Mouse (Mus musculus): ENCODE measurements around the gene Sema5a. TPM values are rescaled to one million over a fixed set of nuclear protein-coding genes. Genes with fewer than 3 reads are reported as not detected.

The Sema5a gene
- polyA plus RNA-seq, 1 experiment, result 14.0 TPM

GRCm38 (mm10) chr15:32281374-32281773 lies 36.8 kb downstream of the Sema5a start:
- TF ChIP-seq POLR2A (IDR thresholded peaks at IDR 0.05; ENCODE audit: borderline replicate concordance, extremely low read depth, insufficient read depth, insufficient read length, poor library complexity, severe bottlenecking), result no peak
- no peak for TF ChIP-seq CTCF (IDR thresholded peaks at IDR 0.05; ENCODE audit: borderline replicate concordance, extremely low read depth, insufficient read depth, insufficient read length)
- peak; percentile 52 for DNase-seq (ENCODE audit: low read depth)

GRCm38 (mm10) chr15:32284688-32285087 lies 40.1 kb downstream of the Sema5a start:
- TF ChIP-seq CTCF (IDR thresholded peaks at IDR 0.05; ENCODE audit: borderline replicate concordance, extremely low read depth, insufficient read depth, insufficient read length) (no peak), POLR2A (IDR thresholded peaks at IDR 0.05; ENCODE audit: borderline replicate concordance, extremely low read depth, insufficient read depth, insufficient read length, poor library complexity, severe bottlenecking) (no peak)

GRCm38 (mm10) chr15:32286296-32286695 lies 41.7 kb downstream of the Sema5a start:
- TF ChIP-seq CTCF (IDR thresholded peaks at IDR 0.05; ENCODE audit: borderline replicate concordance, extremely low read depth, insufficient read depth, insufficient read length), result no peak
- no peak for TF ChIP-seq POLR2A (IDR thresholded peaks at IDR 0.05; ENCODE audit: borderline replicate concordance, extremely low read depth, insufficient read depth, insufficient read length, poor library complexity, severe bottlenecking)
- DNase-seq (ENCODE audit: low read depth), result no peak

More at GRCm38 (mm10) chr15:32284688-32285087, 40.1 kb downstream of the Sema5a start:
- no peak for DNase-seq (ENCODE audit: low read depth)

- no peak for TF ChIP-seq POLR2A (IDR thresholded peaks at IDR 0.05; ENCODE audit: borderline replicate concordance, extremely low read depth, insufficient read depth, insufficient read length, poor library complexity, severe bottlenecking)
- TF ChIP-seq CTCF (IDR thresholded peaks at IDR 0.05; ENCODE audit: borderline replicate concordance, extremely low read depth, insufficient read depth, insufficient read length), result no peak
- DNase-seq (ENCODE audit: low read depth), result peak; percentile 20
Observed at GRCm38 (mm10) chr15:32288480-32288879, 43.9 kb downstream of the Sema5a start.

- DNase-seq (ENCODE audit: low read depth), result no peak
- TF ChIP-seq CTCF (IDR thresholded peaks at IDR 0.05; ENCODE audit: borderline replicate concordance, extremely low read depth, insufficient read depth, insufficient read length) (no peak), POLR2A (IDR thresholded peaks at IDR 0.05; ENCODE audit: borderline replicate concordance, extremely low read depth, insufficient read depth, insufficient read length, poor library complexity, severe bottlenecking) (no peak)
Observed at GRCm38 (mm10) chr15:32291000-32291399, 46.4 kb downstream of the Sema5a start.

- no peak for TF ChIP-seq POLR2A (IDR thresholded peaks at IDR 0.05; ENCODE audit: borderline replicate concordance, extremely low read depth, insufficient read depth, insufficient read length, poor library complexity, severe bottlenecking)
- TF ChIP-seq CTCF (IDR thresholded peaks at IDR 0.05; ENCODE audit: borderline replicate concordance, extremely low read depth, insufficient read depth, insufficient read length), result no peak
- DNase-seq (ENCODE audit: low read depth), result peak; percentile 23
Observed at GRCm38 (mm10) chr15:32296523-32296922, 51.9 kb downstream of the Sema5a start.

GRCm38 (mm10) chr15:32297266-32297665 lies 52.7 kb downstream of the Sema5a start:
- DNase-seq (ENCODE audit: low read depth), result no peak
- no peak for TF ChIP-seq POLR2A (IDR thresholded peaks at IDR 0.05; ENCODE audit: borderline replicate concordance, extremely low read depth, insufficient read depth, insufficient read length, poor library complexity, severe bottlenecking)
- no peak for TF ChIP-seq CTCF (IDR thresholded peaks at IDR 0.05; ENCODE audit: borderline replicate concordance, extremely low read depth, insufficient read depth, insufficient read length)

- DNase-seq (ENCODE audit: low read depth), result peak; percentile 51
Observed at GRCm38 (mm10) chr15:32298525-32298924, 53.9 kb downstream of the Sema5a start.

GRCm38 (mm10) chr15:32300991-32301390 lies 56.4 kb downstream of the Sema5a start:
- no peak for DNase-seq (ENCODE audit: low read depth)
- no peak for TF ChIP-seq POLR2A (IDR thresholded peaks at IDR 0.05; ENCODE audit: borderline replicate concordance, extremely low read depth, insufficient read depth, insufficient read length, poor library complexity, severe bottlenecking)
- no peak for TF ChIP-seq CTCF (IDR thresholded peaks at IDR 0.05; ENCODE audit: borderline replicate concordance, extremely low read depth, insufficient read depth, insufficient read length)

More at GRCm38 (mm10) chr15:32298525-32298924, 53.9 kb downstream of the Sema5a start:
- no peak for TF ChIP-seq CTCF (IDR thresholded peaks at IDR 0.05; ENCODE audit: borderline replicate concordance, extremely low read depth, insufficient read depth, insufficient read length)
- no peak for TF ChIP-seq POLR2A (IDR thresholded peaks at IDR 0.05; ENCODE audit: borderline replicate concordance, extremely low read depth, insufficient read depth, insufficient read length, poor library complexity, severe bottlenecking)

- DNase-seq (ENCODE audit: low read depth), result no peak
- TF ChIP-seq CTCF (IDR thresholded peaks at IDR 0.05; ENCODE audit: borderline replicate concordance, extremely low read depth, insufficient read depth, insufficient read length), result no peak
- TF ChIP-seq POLR2A (IDR thresholded peaks at IDR 0.05; ENCODE audit: borderline replicate concordance, extremely low read depth, insufficient read depth, insufficient read length, poor library complexity, severe bottlenecking), result no peak
Observed at GRCm38 (mm10) chr15:32306557-32307243, 62.1 kb downstream of the Sema5a start.

GRCm38 (mm10) chr15:32310834-32311233 lies 66.2 kb downstream of the Sema5a start:
- no peak for TF ChIP-seq POLR2A (IDR thresholded peaks at IDR 0.05; ENCODE audit: borderline replicate concordance, extremely low read depth, insufficient read depth, insufficient read length, poor library complexity, severe bottlenecking)
- no peak for TF ChIP-seq CTCF (IDR thresholded peaks at IDR 0.05; ENCODE audit: borderline replicate concordance, extremely low read depth, insufficient read depth, insufficient read length)
- DNase-seq (ENCODE audit: low read depth), result no peak

GRCm38 (mm10) chr15:32311287-32311686 lies 66.7 kb downstream of the Sema5a start:
- DNase-seq (ENCODE audit: low read depth), result peak; percentile 37
- TF ChIP-seq POLR2A (IDR thresholded peaks at IDR 0.05; ENCODE audit: borderline replicate concordance, extremely low read depth, insufficient read depth, insufficient read length, poor library complexity, severe bottlenecking), result no peak
- no peak for TF ChIP-seq CTCF (IDR thresholded peaks at IDR 0.05; ENCODE audit: borderline replicate concordance, extremely low read depth, insufficient read depth, insufficient read length)

Data from brain, embryonic 14.5 days (tissue).